Comparison of ENCODE assay signal across 20 mouse cellular contexts in genomic region chr5:53042771-53043371, GRCm38 (mm10). TPM values are rescaled to one million over a fixed set of nuclear protein-coding genes. Genes with fewer than 3 reads are reported as not detected.
"Had no signal": no experiment of that assay in that cellular context is flagged by ENCODE, and none has a peak within 500 bp of the region (broad histone marks: within the 10 kb centered on the region; RNA-seq: fewer than 3 reads in every experiment).

No protein-coding gene starts in this region.

- H3K36me3 ChIP-seq: kidney, embryonic 15.5 days; neural tube, embryonic 13.5 days had no signal

- ATAC-seq: hindbrain, embryonic 16.5 days had no signal

- H3K4me1 ChIP-seq: neural tube, embryonic 13.5 days had no signal

- H3K27ac ChIP-seq: kidney, embryonic 15.5 days; left cerebral cortex, adult 2 months; liver, embryonic 14.5 days; neural tube, embryonic 13.5 days had no signal

- DNase-seq: kidney, adult 11 months; kidney, adult 8-10 months; layer of hippocampus, postnatal 36 days; lung, adult 18-20 months; thymus, adult 2 months; thymus, postnatal 25 days had no signal

- H3K4me2 ChIP-seq: kidney, embryonic 15.5 days; liver, embryonic 11.5 days; midbrain, embryonic 11.5 days; neural tube, embryonic 13.5 days had no signal

- H3K4me3 ChIP-seq: kidney, embryonic 15.5 days; left cerebral cortex, adult 2 months; neural tube, embryonic 13.5 days had no signal

- H3K9ac ChIP-seq: kidney, embryonic 15.5 days; liver, embryonic 14.5 days; neural tube, embryonic 13.5 days had no signal

- H3K27me3 ChIP-seq: kidney, embryonic 15.5 days had no signal

- H3K9me3 ChIP-seq: kidney, embryonic 15.5 days; neural tube, embryonic 13.5 days had no signal

RNA-seq across cellular contexts. Expression of gene Slc34a2, which starts 5.0 kb away (rescaled TPM):
- total RNA-seq: layer of hippocampus, adult 8-10 months; layer of hippocampus, postnatal 36 days; left cerebral cortex, adult 2 months; left cerebral cortex, postnatal 10 days; left cerebral cortex, postnatal 36 days; megakaryocyte-erythroid progenitor cell, adult 5-6 weeks had no signal
- polyA plus RNA-seq: limb, embryonic 11.5 days; midbrain, embryonic 11.5 days; midbrain, embryonic 14.5 days; stomach, embryonic 14.5 days had no signal
